Mouse (Mus musculus) midbrain, postnatal 0 days (tissue): Measurements from ENCODE around the gene Vps33b. TPM values are rescaled to one million over a fixed set of nuclear protein-coding genes. Genes with fewer than 3 reads are reported as not detected.

Source experiments
- ATAC-seq: fragments of 200-750 bp; cut with Nextera tagmentation; 2 replicates; pipeline ENCODE4 v1.8.0; 2017; ENCODE audit warnings: moderate number of reproducible peaks, mild to moderate bottlenecking, moderate TSS enrichment, moderate library complexity; ENCODE audit not compliant: low FRiP score
- DNase-seq: peaks from one replicate; pipeline ENCODE4 v3.0.0-alpha.2; 2015; ENCODE audit warnings: low spot score
- H3K27ac ChIP-seq: fragments of 300-500 bp; sonication (generic); 2 replicates; pipeline ENCODE4 v1.5.1; 2014; ENCODE audit warnings: low read depth, mild to moderate bottlenecking, low read length, mixed read lengths
- H3K27me3 ChIP-seq: fragments of 300-500 bp; sonication (generic); 2 replicates; pipeline ENCODE4 v1.6.1; 2014; ENCODE audit warnings: low read length, control low read depth, mixed read lengths; ENCODE audit not compliant: insufficient read depth
- H3K36me3 ChIP-seq: fragments of 300-500 bp; sonication (generic); 2 replicates; pipeline ENCODE4 v1.6.1; 2014; ENCODE audit warnings: low read length, control low read depth, mixed read lengths; ENCODE audit not compliant: insufficient read depth
- H3K4me1 ChIP-seq: fragments of 300-500 bp; sonication (generic); 2 replicates; pipeline ENCODE4 v1.6.1; 2014; ENCODE audit warnings: mild to moderate bottlenecking, control low read depth, antibody characterized with exemption, low read length, mixed read lengths; ENCODE audit not compliant: insufficient read depth
- H3K4me2 ChIP-seq: fragments of 300-500 bp; sonication (generic); 2 replicates; pipeline ENCODE4 v1.6.1; 2014; ENCODE audit warnings: low read depth, mild to moderate bottlenecking, low read length, mixed read lengths; ENCODE audit not compliant: poor library complexity, severe bottlenecking
- H3K4me3 ChIP-seq: fragments of 300-500 bp; sonication (generic); 2 replicates; pipeline ENCODE4 v1.5.1; 2014; ENCODE audit warnings: low read depth, mild to moderate bottlenecking, low read length, moderate library complexity
- H3K9ac ChIP-seq: fragments of 300-500 bp; sonication (generic); replicated peaks from 2 replicates; pipeline ENCODE4 v1.6.1; 2014; ENCODE audit warnings: mild to moderate bottlenecking, low read length, moderate library complexity, mixed read lengths; ENCODE audit not compliant: poor library complexity, severe bottlenecking
- H3K9me3 ChIP-seq: fragments of 300-500 bp; sonication (generic); 2 replicates; pipeline ENCODE4 v1.6.1; 2016; ENCODE audit warnings: low read length, control low read depth
- CTCF ChIP-seq: IDR thresholded peaks from 2 replicates; pipeline ENCODE4 v1.5.1; 2016; ENCODE audit warnings: antibody characterized with exemption, mild to moderate bottlenecking
- WGBS: fragments of 180-500 bp; shearing (Covaris S2); extraction: QIAGEN DNeasy Blood & Tissue Kit; methylation state at CpG from one replicate; pipeline ENCODE4 v1.1.7; 2014; 5-methylcytosine and 5-hydroxymethylcytosine counted together
- polyA plus RNA-seq: library from polyadenylated mRNA; unstranded; fragments of >200 nt; fragmentation: Nextera tagmentation; extraction: Ambion mirVana; gene quantifications from 2 replicates; pipeline ENCODE4 v1.2.1, GENCODE M21; 2015
- total RNA-seq: library from RNA; depleted of rRNA; stranded (reverse); fragments of >200 nt; gene quantifications from 2 replicates; pipeline ENCODE4 v1.2.3, GENCODE M21; 2014

Vps33b gene
- total and polyA plus RNA-seq, 2 experiments from 2014 or later = 18.3 to 25.0 TPM

- no peaks in the 10 kb centered on the region for H3K27me3 ChIP-seq
- peak within 1 kb of the TSS; percentile 77 for H3K27ac ChIP-seq
- peak within 1 kb of the TSS; percentile 50 for H3K9ac ChIP-seq
- WGBS = under 1% methylated on average over 47 of the region's 48 CpGs
- H3K4me1 ChIP-seq = no peaks in the 10 kb centered on the region
- no peaks in the 10 kb centered on the region for H3K36me3 ChIP-seq
- peak within 1 kb of the TSS; percentile 50 for H3K4me2 ChIP-seq
- ATAC-seq (peak; percentile 97), DNase-seq (peak; percentile 99)
- peak; percentile 72 for TF ChIP-seq CTCF
- peak within 1 kb of the TSS; percentile 51 for H3K4me3 ChIP-seq
- no peaks in the 10 kb centered on the region for H3K9me3 ChIP-seq
Observed at GRCm38 (mm10) chr7:80246148-80246721, 23.2 kb upstream of the Vps33b start, which contains the start of gene Ttll13. Gene Ttll13, plus strand, starts transcription at chr7:80246376.

DNA sequence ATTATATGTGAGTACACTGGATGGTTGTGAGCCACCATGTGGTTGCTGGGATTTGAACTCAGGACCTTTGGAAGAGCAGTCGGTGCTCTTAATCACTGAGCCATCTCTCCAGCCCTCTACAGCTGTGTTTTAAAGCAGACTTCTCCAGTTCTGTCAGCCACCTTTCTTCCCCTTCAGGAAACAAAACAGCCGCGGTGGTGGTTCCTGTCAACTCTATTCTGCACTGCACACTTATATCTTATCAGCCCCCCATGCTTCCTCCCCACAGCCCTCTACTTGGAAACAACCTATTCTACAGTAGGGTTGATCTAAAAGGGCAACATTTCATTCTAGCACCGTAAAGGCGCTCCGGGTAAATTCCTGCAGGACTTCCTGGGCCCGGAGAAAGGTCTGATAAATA lies 22.6 kb upstream of the Vps33b start:
- no peaks in the 10 kb centered on the region for H3K9me3 ChIP-seq
- H3K4me3 ChIP-seq = peak overlapping the region; percentile 51
- no peak for TF ChIP-seq CTCF
- H3K27me3 ChIP-seq = no peaks in the 10 kb centered on the region
- no peaks in the 10 kb centered on the region for H3K36me3 ChIP-seq
- no peak for ATAC-seq
- no peak overlapping the region for H3K9ac ChIP-seq
- H3K4me1 ChIP-seq = no peaks in the 10 kb centered on the region
- H3K27ac ChIP-seq = peak overlapping the region; percentile 77
- H3K4me2 ChIP-seq = peak overlapping the region; percentile 50; the same call in 1 of the 2 replicates
- 71% methylated on average over 7 of the region's 7 CpGs for WGBS
- DNase-seq = no peak

DNA sequence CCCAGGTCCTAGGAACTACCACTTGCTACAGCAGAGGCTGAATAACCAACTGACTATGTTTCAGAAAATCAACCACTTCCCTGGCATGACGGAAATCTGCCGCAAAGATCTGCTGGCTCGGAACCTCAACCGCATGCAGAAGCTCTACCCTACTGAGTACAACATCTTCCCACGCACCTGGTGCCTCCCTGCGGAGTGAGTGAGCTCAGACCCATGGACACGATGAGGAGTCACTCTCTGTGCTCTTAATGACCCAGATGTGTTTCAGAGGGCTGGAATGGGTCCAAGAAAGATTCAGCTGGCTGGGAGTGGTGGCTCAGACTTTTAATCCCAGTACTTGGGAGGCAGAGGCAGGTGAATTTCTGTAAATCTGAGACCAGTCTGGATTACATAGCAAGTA lies 17.0 kb upstream of the Vps33b start:
- Histone ChIP-seq H3K27ac (no peak overlapping the region), H3K4me2 (no peak overlapping the region), H3K9ac (no peak overlapping the region), H3K9me3 (no peaks in the 10 kb centered on the region), H3K36me3 (no peaks in the 10 kb centered on the region), H3K4me3 (no peak overlapping the region), H3K4me1 (no peaks in the 10 kb centered on the region), H3K27me3 (peaks cover 17% of the 10 kb centered on the region)
- DNase-seq = no peak
- TF ChIP-seq CTCF = no peak
- 80% methylated on average over 7 of the region's 7 CpGs for WGBS
- ATAC-seq = no peak

DNA sequence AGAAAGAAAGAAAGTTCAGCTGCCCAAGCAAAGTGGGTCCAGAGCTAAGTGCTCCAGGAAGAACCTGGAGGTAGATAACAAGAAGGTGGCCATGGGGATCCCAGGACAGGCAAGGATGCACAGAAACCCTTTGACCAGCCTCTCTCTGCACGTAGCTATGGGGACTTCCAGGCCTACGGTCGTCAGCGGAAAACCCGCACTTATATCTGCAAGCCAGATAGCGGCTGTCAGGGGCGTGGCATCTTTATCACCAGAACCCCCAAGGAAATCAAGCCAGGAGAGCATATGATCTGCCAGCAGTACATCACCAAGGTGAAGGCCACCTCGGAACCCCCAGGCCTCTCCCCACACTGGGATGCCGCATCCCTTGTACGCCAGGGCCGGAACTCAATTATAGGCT lies 16.6 kb upstream of the Vps33b start:
- no peak for ATAC-seq

DNA sequence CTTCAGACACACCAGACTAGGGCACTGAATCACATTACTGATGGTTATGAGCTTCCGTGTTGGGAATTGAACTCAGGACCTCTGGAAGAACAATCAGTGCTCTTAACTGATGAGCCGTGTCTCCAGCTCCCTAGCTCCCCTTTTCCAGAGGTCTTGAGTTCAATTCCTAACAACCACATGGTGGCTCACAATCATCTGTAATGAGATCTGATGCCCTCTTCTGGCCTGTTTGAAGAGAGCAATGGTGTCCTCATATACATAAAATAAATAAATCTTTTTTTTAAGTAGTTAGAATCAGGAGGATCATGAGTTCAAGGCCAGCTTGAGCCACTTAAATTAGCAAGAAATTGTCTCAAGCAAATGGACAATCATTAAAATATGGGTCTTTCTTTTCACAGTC lies 13.5 kb upstream of the Vps33b start:
- 73% methylated on average over 2 of the region's 2 CpGs for WGBS

More for the DNA sequence above, 16.6 kb upstream of the Vps33b start:
- peaks cover 20% of the 10 kb centered on the region for H3K27me3 ChIP-seq
- H3K36me3 ChIP-seq = no peaks in the 10 kb centered on the region
- no peak overlapping the region for H3K27ac ChIP-seq
- H3K9me3 ChIP-seq = no peaks in the 10 kb centered on the region
- H3K9ac ChIP-seq = no peak overlapping the region
- no peaks in the 10 kb centered on the region for H3K4me1 ChIP-seq
- no peak overlapping the region for H3K4me2 ChIP-seq
- DNase-seq = no peak
- WGBS = 89% methylated on average over 11 of the region's 11 CpGs
- H3K4me3 ChIP-seq = no peak overlapping the region
- no peak for TF ChIP-seq CTCF

DNA sequence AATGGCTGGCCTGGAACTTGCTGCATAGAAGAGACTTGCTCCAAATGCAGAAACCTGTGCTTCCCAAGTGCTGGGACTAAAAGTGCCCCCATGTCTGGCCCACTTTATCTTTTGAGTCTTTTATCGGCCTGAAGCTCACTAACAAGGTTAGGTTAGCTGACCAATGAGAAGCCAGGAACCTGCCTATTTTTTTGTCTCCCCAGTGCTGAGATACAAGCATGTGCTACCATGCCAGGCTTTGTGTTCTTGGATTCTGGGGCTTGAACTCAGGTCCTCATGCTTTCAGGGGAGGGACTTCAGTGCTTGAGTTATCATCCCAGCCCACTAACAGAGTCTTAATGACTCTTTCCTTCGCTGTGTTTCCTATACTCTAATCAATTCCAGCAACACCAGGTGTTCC lies 11.7 kb upstream of the Vps33b start:
- no peaks in the 10 kb centered on the region for H3K36me3 ChIP-seq
- no peak overlapping the region for H3K9ac ChIP-seq
- no peak for TF ChIP-seq CTCF
- H3K27ac ChIP-seq = no peak overlapping the region
- H3K4me3 ChIP-seq = no peak overlapping the region
- H3K4me1 ChIP-seq = peaks cover 2% of the 10 kb centered on the region; the same call in 1 of the 2 replicates
- H3K4me2 ChIP-seq = no peak overlapping the region
- DNase-seq (no peak), ATAC-seq (no peak)
- H3K9me3 ChIP-seq = no peaks in the 10 kb centered on the region
- H3K27me3 ChIP-seq = peaks cover 40% of the 10 kb centered on the region
- WGBS = 81% methylated on average over 2 of the region's 2 CpGs

More for the DNA sequence above, 13.5 kb upstream of the Vps33b start:
- no peak for DNase-seq
- H3K9ac ChIP-seq = no peak overlapping the region
- H3K27me3 ChIP-seq = peaks cover 40% of the 10 kb centered on the region
- H3K36me3 ChIP-seq = no peaks in the 10 kb centered on the region
- peak; percentile 35 for TF ChIP-seq CTCF
- H3K4me3 ChIP-seq = no peak overlapping the region
- no peak for ATAC-seq
- no peak overlapping the region for H3K27ac ChIP-seq
- H3K4me1 ChIP-seq = no peaks in the 10 kb centered on the region
- H3K9me3 ChIP-seq = no peaks in the 10 kb centered on the region
- H3K4me2 ChIP-seq = no peak overlapping the region
